Mouse (Mus musculus) C2C12 (cell line): ENCODE data around the gene Col23a1. TPM values are rescaled to one million over a fixed set of nuclear protein-coding genes. Genes with fewer than 3 reads are reported as not detected.

ENCODE experiments used
- H3K27me3 ChIP-seq: one replicate; pipeline ENCODE4 v1.6.1; 2011; ENCODE audit not compliant: control insufficient read depth, insufficient read depth, insufficient read length
- H3K36me3 ChIP-seq: one replicate; pipeline ENCODE4 v1.6.1; 2011; ENCODE audit not compliant: control insufficient read depth, insufficient read depth
- H3K4me3 ChIP-seq: one replicate; pipeline ENCODE4 v1.5.1; 2011; ENCODE audit warnings: mild to moderate bottlenecking, control low read depth; ENCODE audit not compliant: poor library complexity, insufficient read depth, severe bottlenecking
- H3K79me2 ChIP-seq: one replicate; pipeline ENCODE4 v1.6.1; 2011; ENCODE audit not compliant: control insufficient read depth, insufficient read depth
- H3K79me3 ChIP-seq: one replicate; pipeline ENCODE4 v1.6.1; 2011; ENCODE audit warnings: low read depth, control low read depth
- H3ac ChIP-seq: one replicate; pipeline ENCODE3; 2011; ENCODE audit warnings: low read depth; ENCODE audit not compliant: control insufficient read depth, insufficient read length
- CEBPB ChIP-seq: IDR thresholded peaks from one replicate; pipeline ENCODE4 v1.6.1; 2011; ENCODE audit warnings: low read depth, mild to moderate bottlenecking, control low read depth, moderate library complexity
- CTCF ChIP-seq: IDR thresholded peaks from one replicate; pipeline ENCODE4 v1.5.1; 2011; ENCODE audit not compliant: control insufficient read depth, insufficient read depth, insufficient read length
- FOSL1 ChIP-seq: IDR thresholded peaks from one replicate; pipeline ENCODE4 v1.8.0; 2011; ENCODE audit warnings: mild to moderate bottlenecking, low read length; ENCODE audit not compliant: poor library complexity, insufficient read depth, severe bottlenecking
- MAX ChIP-seq: IDR thresholded peaks from one replicate; pipeline ENCODE4 v1.6.1; 2011; ENCODE audit warnings: mild to moderate bottlenecking, control low read depth
- MYOD1 ChIP-seq: IDR thresholded peaks from one replicate; pipeline ENCODE4 v1.6.1; 2011; ENCODE audit warnings: low read depth; ENCODE audit not compliant: control insufficient read depth, insufficient read length
- MYOG ChIP-seq: IDR thresholded peaks from one replicate; pipeline ENCODE4 v1.6.1; 2011; ENCODE audit not compliant: control insufficient read depth, insufficient read length; ENCODE audit errors: extremely low read depth
- USF1 ChIP-seq: IDR thresholded peaks from one replicate; pipeline ENCODE4 v1.6.1; 2011; ENCODE audit warnings: low read depth, mild to moderate bottlenecking, control low read depth, moderate library complexity
- polyA plus RNA-seq: library from polyadenylated mRNA; unstranded; fragments of >200 nt; fragmentation: generic; extraction: Trizol; gene quantifications from one replicate; pipeline ENCODE4 v1.2.1, GENCODE M21; 2012; ENCODE audit warnings: missing spikeins

Col23a1 gene
- polyA plus RNA-seq, 1 experiment: 0.43 TPM

GRCm38 (mm10) chr11:51446711-51447425 is 157.1 kb downstream of the Col23a1 start:
- no peaks in the 10 kb centered on the region for H3K79me2 ChIP-seq
- H3K27me3 ChIP-seq: no peaks in the 10 kb centered on the region
- no peaks in the 10 kb centered on the region for H3K36me3 ChIP-seq
- peak; percentile 1 for TF ChIP-seq CTCF
- TF ChIP-seq USF1: no peak
- no peak for TF ChIP-seq CEBPB
- H3ac ChIP-seq: no peak overlapping the region
- no peaks in the 10 kb centered on the region for H3K79me3 ChIP-seq
- no peak overlapping the region for H3K4me3 ChIP-seq

- H3ac ChIP-seq: no peak overlapping the region
- no peaks in the 10 kb centered on the region for H3K36me3 ChIP-seq
- no peaks in the 10 kb centered on the region for H3K79me2 ChIP-seq
- TF ChIP-seq MYOG (no peak), FOSL1 (no peak), MAX (no peak), USF1 (no peak), CEBPB (no peak), CTCF (no peak), MYOD1 (no peak)
- no peaks in the 10 kb centered on the region for H3K79me3 ChIP-seq
- no peaks in the 10 kb centered on the region for H3K27me3 ChIP-seq
- no peak overlapping the region for H3K4me3 ChIP-seq
These were observed 158.5 kb downstream of the Col23a1 start for GRCm38 (mm10) chr11:51448256-51448655.

GRCm38 (mm10) chr11:51448680-51449079 is 159.0 kb downstream of the Col23a1 start:
- TF ChIP-seq USF1 (no peak), MYOG (no peak), FOSL1 (no peak), MYOD1 (no peak)

GRCm38 (mm10) chr11:51449881-51450280 is 160.2 kb downstream of the Col23a1 start:
- no peaks in the 10 kb centered on the region for H3K79me2 ChIP-seq
- H3K27me3 ChIP-seq: no peaks in the 10 kb centered on the region
- no peaks in the 10 kb centered on the region for H3K36me3 ChIP-seq
- H3K79me3 ChIP-seq: no peaks in the 10 kb centered on the region
- no peak overlapping the region for H3K4me3 ChIP-seq
- no peak for TF ChIP-seq USF1
- no peak for TF ChIP-seq MYOD1
- TF ChIP-seq MAX: no peak
- no peak for TF ChIP-seq CEBPB
- no peak for TF ChIP-seq CTCF
- TF ChIP-seq FOSL1: no peak
- TF ChIP-seq MYOG: no peak
- H3ac ChIP-seq: no peak overlapping the region

More at GRCm38 (mm10) chr11:51448680-51449079, 159.0 kb downstream of the Col23a1 start:
- no peaks in the 10 kb centered on the region for H3K79me2 ChIP-seq
- H3K27me3 ChIP-seq: no peaks in the 10 kb centered on the region
- no peak overlapping the region for H3K4me3 ChIP-seq
- no peaks in the 10 kb centered on the region for H3K79me3 ChIP-seq
- no peak overlapping the region for H3ac ChIP-seq
- no peaks in the 10 kb centered on the region for H3K36me3 ChIP-seq

GRCm38 (mm10) chr11:51451281-51451680 is 161.6 kb downstream of the Col23a1 start:
- Histone ChIP-seq H3K36me3 (no peaks in the 10 kb centered on the region), H3K79me2 (no peaks in the 10 kb centered on the region), H3ac (no peak overlapping the region), H3K4me3 (no peak overlapping the region), H3K27me3 (no peaks in the 10 kb centered on the region), H3K79me3 (no peaks in the 10 kb centered on the region)
- TF ChIP-seq CTCF (no peak), CEBPB (no peak), FOSL1 (no peak), MAX (no peak), MYOD1 (no peak), USF1 (no peak), MYOG (no peak)

GRCm38 (mm10) chr11:51451925-51452324 is 162.2 kb downstream of the Col23a1 start:
- Histone ChIP-seq H3K79me3 (no peaks in the 10 kb centered on the region), H3K27me3 (no peaks in the 10 kb centered on the region), H3K36me3 (no peaks in the 10 kb centered on the region), H3ac (no peak overlapping the region), H3K79me2 (no peaks in the 10 kb centered on the region), H3K4me3 (no peak overlapping the region)
- no peak for TF ChIP-seq USF1
- TF ChIP-seq CTCF: no peak
- TF ChIP-seq MYOG: no peak
- no peak for TF ChIP-seq CEBPB
- no peak for TF ChIP-seq MAX
